Mouse (Mus musculus): Measurements from ENCODE around the gene Dennd4b. TPM values are rescaled to one million over a fixed set of nuclear protein-coding genes. Genes with fewer than 3 reads are reported as not detected.
A peak's percentile ranks its signal among the peaks of the same experiment; 100 is the strongest.
"Not testable (repeated sequence)": the region's sequence is repeated elsewhere in the genome, so short reads cannot be mapped to it uniquely, and the experiment has no call there.

Gene Dennd4b
- polyA plus RNA-seq, 1 experiment from 2014 or later = 6.1 TPM

DNA sequence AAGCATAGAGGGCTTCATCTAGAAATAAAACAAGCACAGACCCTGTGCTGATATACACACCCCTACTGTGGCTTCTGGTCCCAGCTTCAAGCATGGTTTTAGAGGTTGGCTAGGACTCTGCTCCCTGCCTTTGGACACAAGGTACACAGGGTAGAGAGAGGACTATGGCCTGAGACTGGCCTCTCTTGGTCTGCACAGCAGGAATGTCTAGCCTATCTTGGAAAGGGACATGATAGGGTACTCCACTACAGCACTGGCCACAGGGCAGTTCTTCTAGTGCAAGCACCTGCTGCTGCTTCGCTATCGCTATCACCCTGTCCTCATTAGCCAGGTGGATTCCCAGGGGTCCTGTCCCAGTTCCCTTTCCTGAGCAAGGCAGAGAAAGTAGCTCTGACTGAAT, 23.7 kb upstream of the Dennd4b start:
- H3K4me1 ChIP-seq (replicated peaks) = peaks cover 13% of the 10 kb centered on the region
- H3K27me3 ChIP-seq (replicated peaks) = no peaks in the 10 kb centered on the region
- no peak overlapping the region for H3K4me2 ChIP-seq
- H3K9ac ChIP-seq = no peak overlapping the region
- H3K4me3 ChIP-seq = no peak overlapping the region
- 85% methylated on average over 2 of the region's 2 CpGs for WGBS
- H3K27ac ChIP-seq (ENCODE audit: poor library complexity, severe bottlenecking) = no peak overlapping the region
- peaks cover 5% of the 10 kb centered on the region for H3K36me3 ChIP-seq
- H3K9me3 ChIP-seq (replicated peaks) = no peaks in the 10 kb centered on the region
- no peak for ATAC-seq (ENCODE audit: insufficient number of reproducible peaks, low FRiP score)

DNA sequence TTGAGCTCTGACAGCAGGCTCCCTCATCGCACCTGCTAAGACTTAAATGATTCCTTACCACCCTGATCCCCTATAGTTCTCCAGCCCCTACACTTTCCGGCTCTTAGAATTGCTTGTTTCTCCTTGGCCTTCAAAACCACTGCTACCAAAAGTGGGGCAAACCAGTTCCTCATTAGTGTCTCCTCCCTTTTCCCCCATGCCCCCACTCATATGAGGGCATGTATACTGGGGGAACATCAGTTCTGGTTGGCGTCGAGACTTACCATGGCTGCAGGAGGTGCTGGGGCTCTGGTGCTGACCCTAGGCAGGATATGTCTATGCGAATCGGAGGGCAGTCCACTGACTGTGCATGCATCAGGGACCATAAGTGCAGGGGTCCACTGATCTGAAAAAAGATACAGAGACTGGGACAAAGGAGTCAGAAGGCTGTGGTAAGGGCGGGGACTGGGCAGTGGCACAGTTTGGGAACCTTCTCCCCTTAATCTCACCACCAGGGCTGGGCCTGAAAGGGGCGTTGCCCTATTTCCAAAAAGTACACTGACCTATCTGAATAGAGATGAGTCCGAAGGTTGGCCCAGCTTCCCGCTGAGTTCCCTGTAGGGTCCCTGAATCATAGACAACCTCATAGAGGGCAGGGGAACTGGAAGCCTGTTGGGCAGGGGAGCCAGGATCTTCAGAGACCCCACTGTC, 23.2 kb upstream of the Dennd4b start:
- 80% methylated on average over 10 of the region's 10 CpGs for WGBS
- peaks cover 13% of the 10 kb centered on the region for H3K4me1 ChIP-seq (replicated peaks)
- no peak overlapping the region for H3K4me2 ChIP-seq
- H3K4me3 ChIP-seq = no peak overlapping the region
- H3K9me3 ChIP-seq (replicated peaks) = no peaks in the 10 kb centered on the region
- no peaks in the 10 kb centered on the region for H3K27me3 ChIP-seq (replicated peaks)
- ATAC-seq (ENCODE audit: insufficient number of reproducible peaks, low FRiP score) = no peak
- H3K27ac ChIP-seq (ENCODE audit: poor library complexity, severe bottlenecking) = no peak overlapping the region
- peaks cover 3% of the 10 kb centered on the region; the same call in 1 of the 2 replicates for H3K36me3 ChIP-seq
- H3K9ac ChIP-seq = no peak overlapping the region

DNA sequence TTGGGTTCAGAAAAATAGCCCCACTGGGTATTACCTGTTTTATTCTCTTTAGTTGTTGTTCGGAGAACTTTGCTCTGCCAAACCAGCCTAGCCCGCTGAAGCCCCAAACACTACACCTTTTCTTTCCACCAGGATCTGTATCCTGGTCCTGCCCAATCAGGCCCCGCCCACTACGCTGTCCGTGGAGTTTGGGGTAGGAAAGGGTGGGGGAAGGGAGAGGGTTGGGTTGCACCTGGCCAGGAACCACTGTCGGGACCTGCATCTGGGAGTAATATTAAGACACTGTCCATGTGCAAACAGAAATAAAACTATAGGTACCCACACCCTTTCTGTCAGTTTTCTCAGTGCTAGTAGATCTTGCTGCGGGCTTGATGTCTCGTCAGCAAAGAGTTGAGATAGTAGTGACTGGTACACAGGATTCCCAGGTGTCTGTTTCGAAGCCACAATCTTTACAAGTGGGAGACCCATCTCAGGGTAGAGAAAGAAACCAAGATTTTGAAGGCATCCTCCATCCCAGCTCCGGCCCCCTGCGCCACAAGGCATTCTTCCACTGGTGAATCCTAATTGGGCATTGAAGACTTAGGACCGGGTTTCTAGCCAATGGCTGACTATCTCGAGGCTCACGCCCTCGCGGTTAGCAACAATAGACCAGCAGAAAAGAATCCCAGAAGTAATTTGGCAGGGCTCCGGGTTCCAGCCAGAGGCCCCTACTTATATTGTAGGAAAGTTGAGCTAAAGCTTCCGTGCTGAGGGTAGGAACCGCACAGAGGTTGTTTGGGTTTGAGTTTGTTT, 21.8 kb upstream of the Dennd4b start, which contains the start of gene Creb3l4:
Gene Creb3l4, minus strand, starts transcription at position 529 of the 792 bp plus-strand sequence.
- Histone ChIP-seq H3K27ac (ENCODE audit: poor library complexity, severe bottlenecking) (no peak within 1 kb of the TSS), H3K27me3 (replicated peaks) (no peaks in the 10 kb centered on the region), H3K4me1 (replicated peaks) (peaks cover 16% of the 10 kb centered on the region), H3K4me3 (peak within 1 kb of the TSS; percentile 48), H3K36me3 (no peaks in the 10 kb centered on the region), H3K4me2 (peak within 1 kb of the TSS; percentile 83), H3K9me3 (replicated peaks) (no peaks in the 10 kb centered on the region), H3K9ac (peak within 1 kb of the TSS; percentile 57; the same call in 1 of the 2 replicates)
- 5% methylated on average over 19 of the region's 19 CpGs for WGBS
- peak; percentile 36; the same call in 1 of the 2 replicates for ATAC-seq (ENCODE audit: insufficient number of reproducible peaks, low FRiP score)

DNA sequence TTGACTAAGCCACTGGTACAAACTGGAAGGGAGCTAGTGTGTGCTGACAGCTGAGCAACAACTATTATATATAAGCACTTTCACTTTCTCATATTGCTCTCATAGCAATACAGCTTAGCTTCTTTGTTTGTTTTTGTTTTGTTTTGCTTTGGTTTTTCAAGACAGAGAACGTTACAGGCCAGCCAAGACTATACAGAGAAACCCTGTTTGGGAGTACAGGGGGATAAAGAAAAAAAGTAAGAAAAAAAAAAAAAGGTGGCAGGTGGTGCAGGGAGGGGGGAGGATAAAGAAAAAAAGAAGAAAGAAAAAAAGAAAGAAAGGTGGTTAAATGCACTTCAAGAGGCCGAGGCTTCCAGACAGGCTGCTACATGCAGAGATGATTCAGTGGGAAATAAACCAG, 19.6 kb upstream of the Dennd4b start:
- Histone ChIP-seq H3K9me3 (replicated peaks) (no peaks in the 10 kb centered on the region), H3K4me1 (replicated peaks) (peaks cover 26% of the 10 kb centered on the region), H3K27ac (ENCODE audit: poor library complexity, severe bottlenecking) (no peak overlapping the region), H3K9ac (no peak overlapping the region), H3K4me3 (no peak overlapping the region), H3K36me3 (peaks cover 4% of the 10 kb centered on the region), H3K27me3 (replicated peaks) (no peaks in the 10 kb centered on the region), H3K4me2 (no peak overlapping the region)
- ATAC-seq (ENCODE audit: insufficient number of reproducible peaks, low FRiP score) = no peak
- WGBS = 65% methylated on average over 2 of the region's 2 CpGs

DNA sequence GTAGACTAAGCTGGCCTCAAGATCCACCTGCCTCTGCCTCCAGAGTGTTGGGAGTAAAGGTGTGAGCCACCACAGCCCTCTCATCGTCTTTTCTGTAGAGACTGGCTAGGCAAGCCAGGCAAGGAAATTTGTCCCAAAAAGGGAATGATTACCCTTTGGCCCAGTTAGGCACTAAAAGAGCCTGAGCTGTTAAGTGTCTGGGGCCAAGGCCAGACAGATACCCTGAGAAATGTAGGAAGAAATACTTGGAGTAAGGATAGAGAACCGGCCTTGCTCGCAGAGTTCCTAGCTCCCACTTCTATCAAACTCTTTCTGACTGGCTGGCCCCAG, 17.4 kb upstream of the Dennd4b start:
- H3K36me3 ChIP-seq = peaks cover 19% of the 10 kb centered on the region
- peak overlapping the region; percentile 83 for H3K9ac ChIP-seq
- ATAC-seq (ENCODE audit: insufficient number of reproducible peaks, low FRiP score) = no peak
- H3K27me3 ChIP-seq (replicated peaks) = no peaks in the 10 kb centered on the region
- H3K4me3 ChIP-seq = peak overlapping the region; percentile 68
- H3K27ac ChIP-seq (ENCODE audit: poor library complexity, severe bottlenecking) = peak overlapping the region; percentile 94
- no peaks in the 10 kb centered on the region for H3K9me3 ChIP-seq (replicated peaks)
- H3K4me1 ChIP-seq (replicated peaks) = peaks cover 33% of the 10 kb centered on the region
- H3K4me2 ChIP-seq = peak overlapping the region; percentile 83
- WGBS = 2% methylated on average over 3 of the region's 3 CpGs

DNA sequence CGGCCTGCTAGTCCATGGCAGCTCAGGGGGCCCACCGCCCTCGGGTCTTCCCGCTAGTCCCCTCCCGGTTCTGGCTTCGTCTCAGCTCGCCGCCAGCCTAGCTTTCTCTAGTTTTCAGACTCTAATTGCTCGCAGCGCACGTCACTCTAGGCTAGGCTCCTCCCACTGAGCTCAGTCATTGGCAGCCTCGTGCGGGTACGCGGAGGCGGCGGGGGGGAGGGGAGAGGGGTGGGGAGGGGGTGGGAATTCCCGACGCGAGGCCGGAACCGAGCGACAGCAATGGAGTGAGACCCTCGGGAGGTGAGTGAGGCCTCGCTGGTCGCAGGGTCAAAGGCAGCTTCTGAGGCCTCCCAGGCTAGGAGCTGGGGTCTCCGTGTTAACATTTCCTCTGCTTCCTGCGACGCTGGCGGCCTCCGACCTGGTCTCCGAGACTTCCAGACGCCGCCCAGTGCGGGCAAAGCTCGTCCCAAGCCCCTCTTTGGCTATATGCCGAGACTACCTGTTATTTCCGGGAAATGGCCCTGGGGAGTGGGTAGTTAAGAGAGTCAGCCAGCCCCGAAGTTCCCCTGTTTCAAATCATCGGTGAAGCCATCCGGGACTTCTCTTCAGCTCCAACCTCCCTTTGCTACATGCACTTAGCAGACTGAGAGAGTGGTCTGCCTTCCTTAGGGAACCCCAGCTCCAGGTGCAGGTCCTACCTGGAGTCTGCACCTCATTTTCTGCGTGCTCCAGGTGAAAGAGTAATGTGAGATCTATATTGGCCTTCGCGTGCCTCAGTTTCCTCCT, 16.8 kb upstream of the Dennd4b start, which contains the start of gene Slc39a1:
Gene Slc39a1, plus strand, starts transcription at position 213 of the 786 bp plus-strand sequence.
- under 1% methylated on average over 44 of the region's 44 CpGs for WGBS
- ATAC-seq (ENCODE audit: insufficient number of reproducible peaks, low FRiP score) = peak; percentile 94

DNA sequence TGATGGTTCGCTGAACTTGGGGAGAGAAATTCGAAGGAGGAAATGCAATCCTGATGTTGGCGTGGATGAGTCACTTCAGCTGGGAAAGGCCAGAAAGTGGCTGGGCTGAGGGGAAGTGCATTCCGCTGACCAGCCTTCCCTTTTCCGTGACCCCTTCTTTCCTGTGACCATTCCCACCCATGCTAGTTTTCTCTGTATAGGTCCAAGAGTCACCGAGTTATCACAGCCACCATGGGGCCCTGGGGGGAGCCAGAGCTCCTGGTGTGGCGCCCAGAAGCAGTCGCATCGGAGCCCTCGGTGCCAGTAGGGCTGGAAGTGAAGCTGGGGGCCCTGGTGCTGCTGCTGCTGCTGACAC, 16.3 kb upstream of the Dennd4b start:
- Histone ChIP-seq H3K36me3 (peaks cover 19% of the 10 kb centered on the region), H3K4me3 (peak overlapping the region; percentile 68), H3K27me3 (replicated peaks) (no peaks in the 10 kb centered on the region), H3K4me1 (replicated peaks) (peaks cover 25% of the 10 kb centered on the region), H3K27ac (ENCODE audit: poor library complexity, severe bottlenecking) (peak overlapping the region; percentile 94), H3K9ac (peak overlapping the region; percentile 83), H3K9me3 (replicated peaks) (no peaks in the 10 kb centered on the region), H3K4me2 (peak overlapping the region; percentile 83)
- ATAC-seq (ENCODE audit: insufficient number of reproducible peaks, low FRiP score) = peak; percentile 29; the same call in 1 of the 2 replicates
- WGBS = under 1% methylated on average over 10 of the region's 10 CpGs

More for the DNA sequence above, 16.8 kb upstream of the Dennd4b start, which contains the start of gene Slc39a1:
- no peaks in the 10 kb centered on the region for H3K9me3 ChIP-seq (replicated peaks)
- H3K9ac ChIP-seq = peak within 1 kb of the TSS; percentile 83
- H3K36me3 ChIP-seq = peaks cover 19% of the 10 kb centered on the region
- peak within 1 kb of the TSS; percentile 94 for H3K27ac ChIP-seq (ENCODE audit: poor library complexity, severe bottlenecking)
- H3K27me3 ChIP-seq (replicated peaks) = no peaks in the 10 kb centered on the region
- H3K4me3 ChIP-seq = peak within 1 kb of the TSS; percentile 68
- peak within 1 kb of the TSS; percentile 83 for H3K4me2 ChIP-seq
- H3K4me1 ChIP-seq (replicated peaks) = peaks cover 28% of the 10 kb centered on the region

DNA sequence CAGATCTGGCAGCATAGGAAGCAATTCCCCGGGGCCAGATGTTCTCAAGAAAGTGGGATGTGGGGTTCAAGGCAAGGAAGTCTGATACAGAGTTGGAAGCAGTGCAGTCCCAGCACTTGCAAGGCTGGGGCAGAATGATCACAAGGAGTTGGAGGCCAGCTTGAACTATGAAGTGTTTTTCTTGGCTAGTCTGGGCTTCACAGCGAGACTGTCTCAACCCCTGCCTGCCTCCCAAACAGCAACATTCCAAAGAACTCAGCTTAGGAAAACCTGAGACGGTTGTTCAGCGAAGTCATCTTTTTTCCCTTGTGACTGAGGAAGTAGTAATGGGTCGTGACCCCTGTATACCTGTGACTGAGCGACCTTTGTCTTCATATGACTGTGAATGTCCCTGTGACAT, 14.2 kb upstream of the Dennd4b start:
- no peaks in the 10 kb centered on the region for H3K9me3 ChIP-seq (replicated peaks)
- H3K4me3 ChIP-seq = no peak overlapping the region
- H3K27me3 ChIP-seq (replicated peaks) = no peaks in the 10 kb centered on the region
- no peak overlapping the region for H3K9ac ChIP-seq
- H3K36me3 ChIP-seq = peaks cover 19% of the 10 kb centered on the region
- H3K4me1 ChIP-seq (replicated peaks) = peaks cover 28% of the 10 kb centered on the region
- no peak for ATAC-seq (ENCODE audit: insufficient number of reproducible peaks, low FRiP score)
- no peak overlapping the region for H3K27ac ChIP-seq (ENCODE audit: poor library complexity, severe bottlenecking)
- 78% methylated on average over 6 of the region's 6 CpGs for WGBS
- H3K4me2 ChIP-seq = no peak overlapping the region

DNA sequence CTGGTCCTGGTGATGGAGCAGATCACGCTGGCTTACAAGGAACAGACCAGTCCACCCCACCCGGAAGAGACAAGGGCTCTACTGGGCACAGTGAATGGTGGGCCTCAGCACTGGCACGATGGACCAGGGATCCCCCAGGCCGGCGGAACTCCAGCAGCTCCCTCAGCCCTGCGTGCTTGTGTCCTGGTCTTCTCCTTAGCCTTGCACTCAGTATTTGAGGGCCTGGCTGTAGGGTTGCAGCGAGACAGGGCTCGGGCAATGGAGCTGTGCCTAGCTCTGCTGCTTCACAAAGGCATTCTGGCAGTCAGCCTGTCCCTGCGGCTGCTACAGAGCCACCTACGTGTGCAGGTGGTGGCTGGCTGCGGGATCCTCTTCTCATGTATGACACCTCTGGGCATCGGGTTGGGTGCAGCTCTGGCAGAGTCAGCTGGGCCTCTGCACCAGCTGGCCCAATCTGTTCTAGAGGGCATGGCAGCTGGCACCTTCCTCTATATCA, 13.2 kb upstream of the Dennd4b start:
- not testable (repeated sequence) for H3K27ac ChIP-seq (ENCODE audit: poor library complexity, severe bottlenecking); H3K27me3 ChIP-seq (replicated peaks); H3K4me3 ChIP-seq; ATAC-seq (ENCODE audit: insufficient number of reproducible peaks, low FRiP score); H3K4me2 ChIP-seq; H3K9me3 ChIP-seq (replicated peaks); H3K9ac ChIP-seq
- Histone ChIP-seq H3K36me3 (peaks cover 20% of the 10 kb centered on the region), H3K4me1 (replicated peaks) (peaks cover 28% of the 10 kb centered on the region)
- 89% methylated on average over 9 of the region's 12 CpGs for WGBS

DNA sequence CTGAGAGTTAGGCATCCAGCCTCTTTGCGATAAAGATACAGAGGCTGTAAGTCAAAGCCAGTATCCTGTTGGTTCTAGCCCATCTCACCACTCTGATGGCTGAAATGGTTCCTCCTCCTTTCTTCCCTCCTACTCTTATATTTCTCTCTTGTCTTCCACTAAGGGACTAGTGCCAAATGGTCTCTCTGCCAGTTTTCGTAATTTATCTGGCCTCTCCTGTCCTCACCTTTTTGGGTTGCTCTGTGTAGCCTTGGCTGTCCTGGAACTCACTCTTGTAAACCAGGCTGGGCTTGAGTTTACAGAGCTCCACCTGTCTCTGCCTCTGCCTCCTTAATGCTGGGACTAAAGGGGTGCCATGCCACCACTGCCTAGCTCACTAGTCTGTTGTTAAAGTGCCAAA, 12.3 kb upstream of the Dennd4b start:
- not testable (repeated sequence) for ATAC-seq (ENCODE audit: insufficient number of reproducible peaks, low FRiP score); H3K9me3 ChIP-seq (replicated peaks); H3K27me3 ChIP-seq (replicated peaks); H3K4me3 ChIP-seq; H3K27ac ChIP-seq (ENCODE audit: poor library complexity, severe bottlenecking); H3K4me2 ChIP-seq; H3K9ac ChIP-seq
- 77% methylated on average over 2 of the region's 2 CpGs for WGBS
- Histone ChIP-seq H3K4me1 (replicated peaks) (peaks cover 26% of the 10 kb centered on the region), H3K36me3 (peaks cover 29% of the 10 kb centered on the region)

Measured in heart, embryonic 12.5 days (tissue).